Mouse (Mus musculus) liver, postnatal 0 days (tissue): ENCODE results near the gene Psmb3.

Source experiments
- CTCF ChIP-seq: sonication (generic); IDR thresholded peaks from 2 replicates; pipeline ENCODE4 v1.5.1; 2016; ENCODE audit warnings: antibody characterized with exemption, low read depth
- EP300 ChIP-seq: IDR thresholded peaks from 2 replicates; pipeline ENCODE4 v1.6.1; 2016; ENCODE audit warnings: antibody characterized with exemption, low read depth, mild to moderate bottlenecking

- TF ChIP-seq CTCF (no peak), EP300 (no peak)
These were observed 33.4 kb upstream of the Psmb3 start for GRCm38 (mm10) chr11:97669829-97670228.
